Mouse (Mus musculus): Measurements from ENCODE around the gene Prkaa1. TPM values are rescaled to one million over a fixed set of nuclear protein-coding genes. Genes with fewer than 3 reads are reported as not detected.

Gene Prkaa1
- total and polyA plus RNA-seq, 3 experiments, result 4.6 to 13.9 (median 12.6) TPM

DNA sequence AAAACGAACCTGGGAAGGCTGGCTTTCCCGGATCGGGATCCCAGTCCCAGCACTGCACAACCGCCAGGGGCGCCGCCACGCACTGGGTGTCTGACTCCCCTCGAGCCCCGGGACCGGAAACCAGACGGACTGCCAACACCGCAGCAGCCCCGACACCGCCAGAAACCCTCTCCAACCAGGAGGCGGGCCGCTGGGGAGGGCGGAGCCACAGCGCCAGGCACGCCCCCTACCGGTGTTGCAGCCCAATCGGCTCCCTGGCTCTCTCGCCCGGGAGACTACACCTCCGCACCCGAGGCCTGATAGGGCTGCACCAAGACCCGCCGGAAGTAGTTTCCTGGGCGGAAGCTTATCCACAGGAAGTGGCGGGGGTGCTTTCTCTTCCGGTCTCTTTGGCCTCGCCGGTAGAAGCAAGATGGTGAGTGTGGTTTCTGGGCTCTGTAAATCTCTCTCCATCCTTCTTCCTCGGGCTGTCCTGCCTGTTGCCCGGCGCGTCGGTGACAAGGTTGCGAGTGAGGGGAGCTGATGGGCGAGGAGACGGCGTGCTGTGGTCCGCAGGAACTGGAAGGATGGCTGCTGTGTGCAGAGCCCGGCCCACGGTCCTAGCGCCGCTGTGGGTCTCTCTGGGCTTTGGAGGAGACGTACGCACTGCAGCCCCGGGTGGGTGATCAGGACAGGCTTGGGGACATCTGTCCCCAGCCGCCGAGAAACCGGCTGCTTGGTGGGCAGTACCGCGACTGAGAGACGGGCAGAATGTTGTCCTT lies 27.2 kb upstream of the Prkaa1 start, which contains the start of gene Rpl37:
Rpl37 (plus strand) TSS at position 376 of the 761 bp plus-strand sequence.
- Histone ChIP-seq H3K27ac (peak within 1 kb of the TSS; percentile 92), H3K4me3 (peak within 1 kb of the TSS; percentile 90), H3K36me3 (ENCODE audit: control insufficient read depth, insufficient read depth, low read length) (peaks cover 21% of the 10 kb centered on the region), H3K4me1 (ENCODE audit: control insufficient read depth, insufficient read depth, low read length) (peaks cover 4% of the 10 kb centered on the region; the same call in 1 of the 2 replicates), H3K9ac (ENCODE audit: low read depth, low read length) (peak within 1 kb of the TSS; percentile 84), H3K27me3 (ENCODE audit: control insufficient read depth, insufficient read depth, low read length) (no peaks in the 10 kb centered on the region), H3K79me2 (replicated peaks; ENCODE audit: control insufficient read depth, insufficient read depth, low read length) (no peaks in the 10 kb centered on the region)
- WGBS, result under 1% methylated on average over 55 of the region's 55 CpGs
- peak; percentile 88 for TF ChIP-seq CTCF (IDR thresholded peaks at IDR 0.05)
- TF ChIP-seq POLR2A (IDR thresholded peaks at IDR 0.05; ENCODE audit: insufficient read depth, low read depth, low read length), result peak; percentile 83
- no peak for TF ChIP-seq EP300 (IDR thresholded peaks at IDR 0.05; ENCODE audit: insufficient read depth, low read depth, low read length)
- DNase-seq, result peak; percentile 99
- intact Hi-C loops (cut with DNase I), result loop anchor here (2.0 kb wide), 2 partner anchors 26 to 68 kb away; partner anchors contain the start of genes Prkaa1 and Ttc33

DNA sequence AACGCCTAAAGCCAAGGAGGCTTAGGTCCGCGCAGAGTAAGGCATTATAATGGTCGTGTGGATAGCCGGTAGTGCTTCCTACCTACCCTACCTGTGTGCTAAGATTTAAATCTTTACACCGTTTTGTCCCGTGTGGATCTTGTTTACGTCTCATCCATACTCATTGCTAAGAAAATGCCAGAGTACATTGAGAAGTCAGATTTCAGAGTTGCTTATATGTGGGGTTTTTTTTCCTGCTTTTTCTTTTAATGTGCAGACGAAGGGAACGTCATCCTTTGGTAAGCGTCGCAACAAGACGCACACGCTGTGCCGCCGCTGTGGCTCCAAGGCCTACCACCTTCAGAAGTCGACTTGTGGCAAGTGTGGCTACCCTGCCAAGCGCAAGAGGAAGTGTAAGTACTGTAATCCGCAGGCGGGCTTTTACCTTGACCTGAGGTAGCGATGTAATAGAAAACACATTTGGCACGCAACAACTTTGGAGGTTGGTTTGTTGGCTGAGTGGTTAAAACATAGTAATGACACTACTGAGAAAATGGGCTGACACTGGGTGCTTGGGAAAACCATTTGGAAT lies 26.5 kb upstream of the Prkaa1 start:
- H3K36me3 ChIP-seq (ENCODE audit: control insufficient read depth, insufficient read depth, low read length), result peaks cover 21% of the 10 kb centered on the region
- peaks cover 4% of the 10 kb centered on the region; the same call in 1 of the 2 replicates for H3K4me1 ChIP-seq (ENCODE audit: control insufficient read depth, insufficient read depth, low read length)
- H3K79me2 ChIP-seq (replicated peaks; ENCODE audit: control insufficient read depth, insufficient read depth, low read length), result no peaks in the 10 kb centered on the region
- peak overlapping the region; percentile 92 for H3K27ac ChIP-seq
- peak overlapping the region; percentile 84 for H3K9ac ChIP-seq (ENCODE audit: low read depth, low read length)
- intact Hi-C loops (cut with DNase I), result loop anchor here (2.0 kb wide), 2 partner anchors 26 to 68 kb away; partner anchors contain the start of genes Prkaa1 and Ttc33
- peak overlapping the region; percentile 90 for H3K4me3 ChIP-seq
- no peaks in the 10 kb centered on the region for H3K27me3 ChIP-seq (ENCODE audit: control insufficient read depth, insufficient read depth, low read length)
- 1% methylated on average over 22 of the region's 22 CpGs for WGBS
- no peak for DNase-seq
- TF ChIP-seq POLR2A (IDR thresholded peaks at IDR 0.05; ENCODE audit: insufficient read depth, low read depth, low read length) (no peak), EP300 (IDR thresholded peaks at IDR 0.05; ENCODE audit: insufficient read depth, low read depth, low read length) (no peak), CTCF (IDR thresholded peaks at IDR 0.05) (no peak)

DNA sequence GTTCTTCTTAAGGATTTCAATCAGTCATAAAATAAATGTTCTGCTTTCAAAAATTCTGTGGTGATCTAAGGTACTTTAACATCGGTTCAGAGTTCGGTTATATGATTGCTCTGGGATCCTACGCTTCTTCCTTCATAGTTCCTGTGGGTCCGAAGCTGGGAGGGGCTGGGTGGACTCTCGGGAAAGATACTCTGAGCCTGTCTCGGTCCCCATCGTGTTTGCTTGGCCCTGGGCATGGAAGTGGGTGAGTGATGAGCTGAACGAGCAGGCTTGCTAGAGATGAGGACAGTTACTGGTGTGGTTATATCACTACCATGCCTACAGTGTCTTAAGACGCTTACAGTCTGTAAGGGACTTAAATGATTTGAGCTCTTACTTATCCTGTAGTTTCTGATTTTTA lies 25.0 kb upstream of the Prkaa1 start:
- DNase-seq, result no peak
- 76% methylated on average over 9 of the region's 9 CpGs for WGBS
- Histone ChIP-seq H3K4me1 (ENCODE audit: control insufficient read depth, insufficient read depth, low read length) (peaks cover 4% of the 10 kb centered on the region; the same call in 1 of the 2 replicates), H3K36me3 (ENCODE audit: control insufficient read depth, insufficient read depth, low read length) (peaks cover 21% of the 10 kb centered on the region), H3K9ac (ENCODE audit: low read depth, low read length) (no peak overlapping the region), H3K27ac (no peak overlapping the region), H3K4me3 (no peak overlapping the region), H3K79me2 (replicated peaks; ENCODE audit: control insufficient read depth, insufficient read depth, low read length) (no peaks in the 10 kb centered on the region), H3K27me3 (ENCODE audit: control insufficient read depth, insufficient read depth, low read length) (no peaks in the 10 kb centered on the region)
- intact Hi-C loops (cut with DNase I), result no loop called here
- TF ChIP-seq EP300 (IDR thresholded peaks at IDR 0.05; ENCODE audit: insufficient read depth, low read depth, low read length) (no peak), CTCF (IDR thresholded peaks at IDR 0.05) (no peak), POLR2A (IDR thresholded peaks at IDR 0.05; ENCODE audit: insufficient read depth, low read depth, low read length) (no peak)

DNA sequence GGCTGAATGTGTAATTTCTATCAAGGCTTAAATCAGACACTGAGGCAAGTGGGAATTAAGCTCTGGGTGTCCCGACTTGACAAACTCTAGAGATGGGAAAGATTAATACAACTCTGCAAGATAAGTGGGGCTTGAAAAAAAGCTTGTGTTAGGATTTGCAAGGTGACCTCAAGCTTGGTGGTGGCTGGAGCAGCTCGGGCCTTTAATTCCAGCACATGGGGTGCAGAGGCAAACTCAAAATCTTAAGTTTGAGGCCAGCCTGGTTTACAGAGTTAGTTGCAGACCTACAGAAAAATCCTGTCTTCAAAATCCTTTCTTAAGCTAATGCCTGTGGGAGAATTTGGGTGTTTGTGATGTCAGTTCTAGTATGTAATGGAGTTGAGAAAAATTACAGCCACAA lies 24.5 kb upstream of the Prkaa1 start:
- intact Hi-C loops (cut with DNase I), result no loop called here

DNA sequence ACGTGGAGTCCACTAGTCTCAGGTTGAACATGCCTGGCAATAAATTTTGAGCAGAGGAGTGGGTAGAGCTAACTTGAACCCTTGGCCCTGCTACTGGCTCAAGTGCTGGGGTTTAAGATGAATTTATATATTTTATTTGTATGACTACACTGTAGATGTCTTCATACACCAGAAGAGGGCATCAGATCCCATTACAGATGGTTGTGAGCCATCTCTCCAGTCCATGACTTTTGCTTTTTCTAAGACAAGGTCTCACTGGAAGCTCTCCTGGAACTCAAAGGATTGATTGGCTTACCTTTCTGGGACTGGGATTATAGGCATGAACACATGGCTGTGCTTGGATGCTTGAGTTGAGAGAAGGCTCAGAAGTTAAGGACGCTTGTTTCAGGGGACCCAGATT lies 24.0 kb upstream of the Prkaa1 start:
- 80% methylated on average over 2 of the region's 2 CpGs for WGBS
- Histone ChIP-seq H3K27ac (no peak overlapping the region), H3K27me3 (ENCODE audit: control insufficient read depth, insufficient read depth, low read length) (no peaks in the 10 kb centered on the region), H3K9ac (ENCODE audit: low read depth, low read length) (no peak overlapping the region), H3K4me1 (ENCODE audit: control insufficient read depth, insufficient read depth, low read length) (peaks cover 4% of the 10 kb centered on the region; the same call in 1 of the 2 replicates), H3K4me3 (no peak overlapping the region), H3K79me2 (replicated peaks; ENCODE audit: control insufficient read depth, insufficient read depth, low read length) (no peaks in the 10 kb centered on the region), H3K36me3 (ENCODE audit: control insufficient read depth, insufficient read depth, low read length) (peaks cover 21% of the 10 kb centered on the region)
- TF ChIP-seq EP300 (IDR thresholded peaks at IDR 0.05; ENCODE audit: insufficient read depth, low read depth, low read length) (no peak), POLR2A (IDR thresholded peaks at IDR 0.05; ENCODE audit: insufficient read depth, low read depth, low read length) (no peak), CTCF (IDR thresholded peaks at IDR 0.05) (peak; percentile 45)
- intact Hi-C loops (cut with DNase I), result no loop called here
- DNase-seq, result no peak

More for the DNA sequence above, 24.5 kb upstream of the Prkaa1 start:
- H3K9ac ChIP-seq (ENCODE audit: low read depth, low read length), result no peak overlapping the region
- peaks cover 4% of the 10 kb centered on the region; the same call in 1 of the 2 replicates for H3K4me1 ChIP-seq (ENCODE audit: control insufficient read depth, insufficient read depth, low read length)
- H3K4me3 ChIP-seq, result no peak overlapping the region
- H3K79me2 ChIP-seq (replicated peaks; ENCODE audit: control insufficient read depth, insufficient read depth, low read length), result no peaks in the 10 kb centered on the region
- TF ChIP-seq CTCF (IDR thresholded peaks at IDR 0.05) (no peak), EP300 (IDR thresholded peaks at IDR 0.05; ENCODE audit: insufficient read depth, low read depth, low read length) (no peak), POLR2A (IDR thresholded peaks at IDR 0.05; ENCODE audit: insufficient read depth, low read depth, low read length) (no peak)
- H3K27ac ChIP-seq, result no peak overlapping the region
- H3K27me3 ChIP-seq (ENCODE audit: control insufficient read depth, insufficient read depth, low read length), result no peaks in the 10 kb centered on the region
- 76% methylated on average over 2 of the region's 2 CpGs for WGBS
- DNase-seq, result no peak
- peaks cover 21% of the 10 kb centered on the region for H3K36me3 ChIP-seq (ENCODE audit: control insufficient read depth, insufficient read depth, low read length)
